In the genomic region with DNA sequence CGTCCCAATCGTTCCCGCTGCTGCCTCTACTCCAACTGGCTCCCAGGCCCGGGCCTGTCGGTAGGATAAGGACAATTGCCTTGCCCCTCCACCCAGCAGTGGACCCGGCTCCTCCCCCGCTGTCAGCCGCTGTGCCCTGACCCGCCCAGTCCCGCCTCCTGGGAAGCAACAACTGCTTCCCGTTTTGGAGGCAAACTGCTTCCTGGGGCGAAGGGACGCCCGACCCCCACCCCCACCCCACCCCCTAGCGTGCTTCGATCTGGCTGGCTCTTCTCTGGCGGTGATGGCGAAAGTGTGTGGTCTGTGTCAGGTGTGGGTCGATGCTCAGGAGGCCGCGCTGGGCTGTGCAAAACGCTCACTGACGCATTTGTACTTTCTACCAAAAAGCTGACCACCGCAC, we compare ENCODE assay signal across 8 mouse cellular contexts.
A peak's percentile ranks its signal among the peaks of the same experiment; 100 is the strongest.
DNase-seq lines count a peak whose midpoint lies in the region; ATAC-seq and TF ChIP-seq lines count a peak whose summit lies in the region.

No protein-coding gene starts in this region.

- no peak for TF ChIP-seq CTCF in cerebellum, adult 2 months (IDR thresholded peaks at IDR 0.05; ENCODE audit: borderline replicate concordance, insufficient read depth, low read depth, low read length)
- no peak for TF ChIP-seq CTCF in E14TG2a.4 (conservative IDR thresholded peaks at IDR 0.05; ENCODE audit: low read length)
- no peak for TF ChIP-seq CTCF in lung, embryonic 14.5 days (IDR thresholded peaks at IDR 0.05; ENCODE audit: low read depth)

- no peak overlapping the region for H3K27ac ChIP-seq in cerebellum, adult 2 months (ENCODE audit: insufficient read depth, low read length)
- 0 out of 2 replicates have a peak overlapping the region, but pooled peaks have one; percentile 51 for H3K27ac ChIP-seq in forebrain, embryonic 10.5 days
- H3K27ac ChIP-seq in intestine, embryonic 15.5 days, result no peak overlapping the region
- no peak overlapping the region for H3K27ac ChIP-seq in lung, embryonic 14.5 days (ENCODE audit: low read depth)
- H3K27ac ChIP-seq in stomach, embryonic 16.5 days (ENCODE audit: low read length), result no peak overlapping the region

- TF ChIP-seq POLR2A in cerebellum, adult 2 months (IDR thresholded peaks at IDR 0.05; ENCODE audit: borderline replicate concordance, insufficient read depth, low read length), result no peak

- H3K27me3 ChIP-seq in cerebellum, adult 2 months (ENCODE audit: control insufficient read depth, insufficient read depth, low read length), result no peaks in the 10 kb centered on the region
- H3K27me3 ChIP-seq in E14TG2a.4 (ENCODE audit: insufficient read depth, low read length), result no peaks in the 10 kb centered on the region
- no peaks in the 10 kb centered on the region for H3K27me3 ChIP-seq in forebrain, embryonic 10.5 days (ENCODE audit: poor library complexity, severe bottlenecking)
- H3K27me3 ChIP-seq in intestine, embryonic 15.5 days (replicated peaks), result no peaks in the 10 kb centered on the region
- H3K27me3 ChIP-seq in lung, embryonic 14.5 days (ENCODE audit: insufficient read depth, low read length), result no peaks in the 10 kb centered on the region
- no peaks in the 10 kb centered on the region for H3K27me3 ChIP-seq in stomach, embryonic 16.5 days (ENCODE audit: control insufficient read depth, insufficient read depth, low read length)

- peak overlapping the region; percentile 57 for H3K4me2 ChIP-seq in intestine, embryonic 15.5 days (replicated peaks)
- peak overlapping the region; percentile 61 for H3K4me2 ChIP-seq in lung, embryonic 14.5 days
- H3K4me2 ChIP-seq in stomach, embryonic 16.5 days (ENCODE audit: low read depth, low read length), result peak overlapping the region; percentile 59

- no peaks in the 10 kb centered on the region for H3K9me3 ChIP-seq in E14TG2a.4 (ENCODE audit: low read length)
- H3K9me3 ChIP-seq in forebrain, embryonic 10.5 days, result no peaks in the 10 kb centered on the region
- no peaks in the 10 kb centered on the region for H3K9me3 ChIP-seq in intestine, embryonic 15.5 days
- H3K9me3 ChIP-seq in lung, embryonic 14.5 days (ENCODE audit: low read depth, low read length), result no peaks in the 10 kb centered on the region
- H3K9me3 ChIP-seq in stomach, embryonic 16.5 days (replicated peaks; ENCODE audit: control insufficient read depth, low read length), result no peaks in the 10 kb centered on the region

- H3K9ac ChIP-seq in intestine, embryonic 15.5 days, result no peak overlapping the region
- peak overlapping the region; percentile 16; the same call in 1 of the 2 replicates for H3K9ac ChIP-seq in lung, embryonic 14.5 days
- no peak overlapping the region; the same call in 1 of the 2 replicates for H3K9ac ChIP-seq in stomach, embryonic 16.5 days (ENCODE audit: low read length)

- WGBS in cerebellum, adult 2 months, result 14% methylated on average over 24 of the region's 24 CpGs
- WGBS in forebrain, embryonic 10.5 days, result 30% methylated on average over 24 of the region's 24 CpGs
- 15% methylated on average over 24 of the region's 24 CpGs for WGBS in intestine, embryonic 15.5 days
- WGBS in lung, embryonic 14.5 days, result 18% methylated on average over 24 of the region's 24 CpGs
- WGBS in stomach, embryonic 16.5 days, result 16% methylated on average over 24 of the region's 24 CpGs

- no peaks in the 10 kb centered on the region for H3K4me1 ChIP-seq in cerebellum, adult 2 months (ENCODE audit: control insufficient read depth, insufficient read depth, low read length)
- H3K4me1 ChIP-seq in E14TG2a.4 (replicated peaks; ENCODE audit: low read depth, low read length), result 0 out of 2 replicates have a peak, but pooled peaks cover 2% of the 10 kb centered on the region
- peaks cover 4% of the 10 kb centered on the region for H3K4me1 ChIP-seq in forebrain, embryonic 10.5 days
- H3K4me1 ChIP-seq in intestine, embryonic 15.5 days (replicated peaks), result no peaks in the 10 kb centered on the region
- H3K4me1 ChIP-seq in lung, embryonic 14.5 days (ENCODE audit: insufficient read depth), result no peaks in the 10 kb centered on the region
- H3K4me1 ChIP-seq in stomach, embryonic 16.5 days (ENCODE audit: control insufficient read depth, insufficient read depth, low read length), result no peaks in the 10 kb centered on the region

- no peak overlapping the region for H3K4me3 ChIP-seq in cerebellum, adult 2 months (replicated peaks; ENCODE audit: insufficient read depth, low read depth, low read length)
- peak overlapping the region; percentile 37; the same call in 1 of the 2 replicates for H3K4me3 ChIP-seq in E14TG2a.4 (replicated peaks; ENCODE audit: low read length)
- H3K4me3 ChIP-seq in forebrain, embryonic 10.5 days, result peak overlapping the region; percentile 44
- H3K4me3 ChIP-seq in intestine, embryonic 15.5 days (replicated peaks), result peak overlapping the region; percentile 30
- peak overlapping the region; percentile 33 for H3K4me3 ChIP-seq in lung, embryonic 14.5 days (ENCODE audit: low read depth, low read length)
- H3K4me3 ChIP-seq in stomach, embryonic 16.5 days (replicated peaks; ENCODE audit: low read length), result peak overlapping the region; percentile 44

- H3K36me3 ChIP-seq in E14TG2a.4 (ENCODE audit: insufficient read depth, low read length), result no peaks in the 10 kb centered on the region
- no peaks in the 10 kb centered on the region for H3K36me3 ChIP-seq in forebrain, embryonic 10.5 days (replicated peaks)
- no peaks in the 10 kb centered on the region for H3K36me3 ChIP-seq in intestine, embryonic 15.5 days
- H3K36me3 ChIP-seq in lung, embryonic 14.5 days (ENCODE audit: insufficient read depth), result no peaks in the 10 kb centered on the region
- H3K36me3 ChIP-seq in stomach, embryonic 16.5 days (ENCODE audit: control insufficient read depth, insufficient read depth, low read length), result no peaks in the 10 kb centered on the region

- peak; percentile 3 to 6 for DNase-seq in cerebellum, adult 2 months
- DNase-seq in cerebellum, adult 8-10 months, result no peak
- DNase-seq in forebrain, embryonic 10.5 days (ENCODE audit: extremely low spot score, low spot score), result peak; percentile 29
- DNase-seq in lung, embryonic 14.5 days, result peak; percentile 62
- no peak for DNase-seq in thymus, postnatal 0 days (ENCODE audit: low spot score)

- peak; percentile 86 for ATAC-seq in intestine, embryonic 15.5 days
- ATAC-seq in lung, embryonic 14.5 days (ENCODE audit: insufficient read depth), result peak; percentile 95
- ATAC-seq in stomach, embryonic 16.5 days (ENCODE audit: insufficient read depth, low FRiP score), result peak; percentile 64; the same call in 1 of the 2 replicates

Comparison
In these comparisons a context has a peak if more than half of its experiments do, and no peak if none do; other contexts are left out.
1. DNase-seq: peak in cerebellum, adult 2 months (2 of 2), forebrain, embryonic 10.5 days (single experiment) and lung, embryonic 14.5 days (single experiment); none in cerebellum, adult 8-10 months (single experiment) and thymus, postnatal 0 days (single experiment).
2. Peak in every context shown above with its lines, with median percentiles within 50 percentile points of each other: ATAC-seq and H3K4me2 ChIP-seq.